Comparison of ENCODE assay signal across 8 mouse cellular contexts in the genomic region with DNA sequence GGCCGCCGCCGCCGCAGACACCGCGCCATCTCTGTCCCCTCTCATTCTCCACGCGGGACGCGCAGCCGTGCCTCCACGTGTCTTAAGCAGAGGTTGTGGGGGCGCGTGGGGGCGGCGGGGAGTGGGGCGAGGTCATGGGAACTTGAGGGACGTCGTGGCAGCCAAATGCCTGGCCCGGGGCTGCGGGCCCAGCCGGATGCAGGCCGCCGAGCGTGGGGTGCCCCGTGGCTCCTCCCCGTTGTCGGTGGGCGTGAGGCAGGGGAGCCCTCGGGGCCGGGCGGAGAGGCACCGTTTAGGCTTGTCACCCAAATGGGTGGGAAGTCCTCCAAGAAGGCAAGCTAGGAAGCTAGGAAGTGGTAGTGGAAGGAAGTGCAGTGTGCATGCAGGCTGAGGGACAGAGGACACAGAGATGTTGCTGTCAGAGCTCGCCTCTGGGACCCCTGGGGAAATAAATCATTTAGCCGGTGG. TPM values are rescaled to one million over a fixed set of nuclear protein-coding genes. Genes with fewer than 3 reads are reported as not detected.
DNase-seq lines count a peak whose midpoint lies in the region; ATAC-seq and TF ChIP-seq lines count a peak whose summit lies in the region.

No protein-coding gene starts in this region.

- no peak for TF ChIP-seq RAD21 in CH12.LX (IDR thresholded peaks at IDR 0.05; ENCODE audit: low read depth, low read length)

- peak overlapping the region; percentile 75 to 90 (median 81) for H3K4me3 ChIP-seq in CH12.LX (replicated peaks in 1 of 3; ENCODE audit: low read depth in 2 of 3, low read length in 2 of 3, poor library complexity in 1 of 3)
- peak overlapping the region; percentile 73 for H3K4me3 ChIP-seq in forebrain, embryonic 13.5 days
- peak overlapping the region; percentile 71 for H3K4me3 ChIP-seq in neural tube, embryonic 14.5 days (ENCODE audit: low read depth, low read length)

- intact Hi-C loops in heart, postnatal 14 days (cut with DNase I), result loop anchor here (5.0 kb wide), 1 partner anchor 40 kb away; no protein-coding TSS in a partner anchor

- TF ChIP-seq POLR2A in CH12.LX (IDR thresholded peaks at IDR 0.05; ENCODE audit: low read depth, low read length), result peak; percentile 20; the same call in 1 of the 2 replicates

- WGBS in forebrain, embryonic 13.5 days, result under 1% methylated on average over 30 of the region's 35 CpGs
- 1% methylated on average over 25 of the region's 35 CpGs for WGBS in neural tube, embryonic 14.5 days

- H3K79me2 ChIP-seq in CH12.LX (replicated peaks; ENCODE audit: control insufficient read depth, extremely low read depth, insufficient read depth, poor library complexity, severe bottlenecking), result no peaks in the 10 kb centered on the region; the same call in 1 of the 2 replicates

- peak overlapping the region; percentile 55 for H3K27ac ChIP-seq in CH12.LX (ENCODE audit: insufficient read depth, low read depth)
- peak overlapping the region; percentile 80 for H3K27ac ChIP-seq in forebrain, embryonic 13.5 days
- peak overlapping the region; percentile 84 for H3K27ac ChIP-seq in neural tube, embryonic 14.5 days (ENCODE audit: low read depth, low read length)

- peaks cover 0 to 13% of the 10 kb centered on the region in 2 experiments; a peak in 2 of 4 replicates for H3K4me1 ChIP-seq in CH12.LX (ENCODE audit: control insufficient read depth in 1 of 2, insufficient read depth in 2 of 2)
- H3K4me1 ChIP-seq in forebrain, embryonic 13.5 days, result peaks cover 8% of the 10 kb centered on the region
- H3K4me1 ChIP-seq in neural tube, embryonic 14.5 days (ENCODE audit: control insufficient read depth, insufficient read depth, low read length), result peaks cover 5% of the 10 kb centered on the region; the same call in 1 of the 2 replicates

- peak; percentile 89 for ATAC-seq in forebrain, embryonic 13.5 days
- ATAC-seq in neural tube, embryonic 14.5 days (ENCODE audit: low read depth), result peak; percentile 85

- no peaks in the 10 kb centered on the region for H3K27me3 ChIP-seq in CH12.LX (replicated peaks)
- H3K27me3 ChIP-seq in forebrain, embryonic 13.5 days, result no peaks in the 10 kb centered on the region
- H3K27me3 ChIP-seq in neural tube, embryonic 14.5 days (ENCODE audit: control insufficient read depth, insufficient read depth, low read length), result no peaks in the 10 kb centered on the region

- in situ Hi-C loops in CH12.LX (cut with MboI; ENCODE audit: low pct_ligation_motif_present, low pct_unique_long_range_greater_than_20kb, low sequenced_read_pairs), result no loop called here

- no peak for TF ChIP-seq CTCF in CH12.LX (conservative IDR thresholded peaks at IDR 0.05 in 1 of 2, IDR thresholded peaks at IDR 0.05 in 1 of 2; ENCODE audit: low read depth in 2 of 2, low read length in 2 of 2)

- TF ChIP-seq EP300 in CH12.LX (IDR thresholded peaks at IDR 0.05; ENCODE audit: low read length), result no peak

- DNase-seq in CH12.LX (ENCODE audit: extremely low read depth), result peak; percentile 52
- peak; percentile 25 for DNase-seq in c-Kit-negative CD71-positive TER-119-positive erythroid progenitor cells, embryonic 14.5 days (ENCODE audit: low read depth, low spot score)
- peak; percentile 66 to 72 for DNase-seq in heart, postnatal 14 days
- DNase-seq in layer of hippocampus, adult 18-20 months (ENCODE audit: low spot score in 2 of 2), result peak; percentile 73 to 75
- peak; percentile 70 to 74 for DNase-seq in lung, adult 18-20 months
- DNase-seq in thymus, postnatal 0 days (ENCODE audit: low spot score), result peak; percentile 84

- no peaks in the 10 kb centered on the region for H3K36me3 ChIP-seq in CH12.LX (replicated peaks in 1 of 2; ENCODE audit: control insufficient read depth in 1 of 2, insufficient read depth in 1 of 2, low read length in 1 of 2)
- no peaks in the 10 kb centered on the region for H3K36me3 ChIP-seq in forebrain, embryonic 13.5 days (ENCODE audit: poor library complexity, severe bottlenecking)
- no peaks in the 10 kb centered on the region for H3K36me3 ChIP-seq in neural tube, embryonic 14.5 days (ENCODE audit: control insufficient read depth, insufficient read depth, low read length)

- dilution Hi-C loops in CH12.LX (cut with MboI; ENCODE audit: extremely low pct_ligation_motif_present, extremely low pct_unique_long_range_greater_than_20kb, low sequenced_read_pairs), result no loop called here

- peak overlapping the region; percentile 74; the same call in 1 of the 2 replicates for H3K4me2 ChIP-seq in CH12.LX (ENCODE audit: insufficient read depth, low read depth, poor library complexity, severe bottlenecking)
- H3K4me2 ChIP-seq in forebrain, embryonic 13.5 days, result peak overlapping the region; percentile 69
- peak overlapping the region; percentile 48 for H3K4me2 ChIP-seq in neural tube, embryonic 14.5 days (ENCODE audit: low read depth, low read length)

- peak overlapping the region; percentile 92 for H3K9ac ChIP-seq in CH12.LX (ENCODE audit: insufficient read depth, low read depth)
- peak overlapping the region; percentile 89 for H3K9ac ChIP-seq in forebrain, embryonic 13.5 days
- H3K9ac ChIP-seq in neural tube, embryonic 14.5 days (replicated peaks; ENCODE audit: low read depth, low read length), result peak overlapping the region; percentile 89

- no peaks in the 10 kb centered on the region for H3K9me3 ChIP-seq in CH12.LX (replicated peaks; ENCODE audit: low read length)
- H3K9me3 ChIP-seq in forebrain, embryonic 13.5 days (replicated peaks), result no peaks in the 10 kb centered on the region
- no peaks in the 10 kb centered on the region for H3K9me3 ChIP-seq in neural tube, embryonic 14.5 days (ENCODE audit: control insufficient read depth, low read length)

TF ChIP-seq in CH12.LX, 34 proteins besides CTCF, POLR2A, EP300 and RAD21 (continues in another document):
- TF ChIP-seq TBP (conservative IDR thresholded peaks at IDR 0.05; ENCODE audit: low read depth, low read length) (no peak), MAZ (IDR thresholded peaks at IDR 0.05; ENCODE audit: low read depth, low read length) (no peak), ZC3H11A (IDR thresholded peaks at IDR 0.05; ENCODE audit: low read depth, low read length) (no peak), KAT2A (IDR thresholded peaks at IDR 0.05; ENCODE audit: insufficient replicate concordance, low read length) (no peak), MAX (IDR thresholded peaks at IDR 0.05; ENCODE audit: low read length) (0 out of 2 replicates have a peak, but pooled peaks have one; percentile 22), ZMIZ1 (IDR thresholded peaks at IDR 0.05; ENCODE audit: low read depth, low read length) (no peak), JUN (IDR thresholded peaks at IDR 0.05; ENCODE audit: insufficient read depth, low read depth, low read length) (no peak), USF2 (conservative IDR thresholded peaks at IDR 0.05; ENCODE audit: low read depth, low read length) (no peak), SMC3 (IDR thresholded peaks at IDR 0.05; ENCODE audit: low read depth, low read length) (no peak), SIN3A (IDR thresholded peaks at IDR 0.05; ENCODE audit: low read length) (no peak), GABPA (IDR thresholded peaks at IDR 0.05; ENCODE audit: insufficient replicate concordance, low read depth, low read length) (no peak), BHLHE40 (IDR thresholded peaks at IDR 0.05; ENCODE audit: low read depth, low read length) (no peak), MAFK (IDR thresholded peaks at IDR 0.05; ENCODE audit: insufficient replicate concordance, low read length) (no peak), MEF2A (IDR thresholded peaks at IDR 0.05; ENCODE audit: borderline replicate concordance, low read depth, low read length) (0 out of 2 replicates have a peak, but pooled peaks have one; percentile 2), TCF12 (IDR thresholded peaks at IDR 0.05; ENCODE audit: low read depth, low read length) (peak; percentile 46), ETS1 (conservative IDR thresholded peaks at IDR 0.05; ENCODE audit: low read depth, low read length) (no peak), JUND (conservative IDR thresholded peaks at IDR 0.05; ENCODE audit: low read depth, low read length) (no peak), PAX5 (IDR thresholded peaks at IDR 0.05; ENCODE audit: low read length) (no peak), POLR2AphosphoS2 (IDR thresholded peaks at IDR 0.05; ENCODE audit: low read depth, low read length) (no peak), MXI1 (IDR thresholded peaks at IDR 0.05; ENCODE audit: low read depth, low read length) (peak; percentile 15; the same call in 1 of the 2 replicates), CHD2 (IDR thresholded peaks at IDR 0.05; ENCODE audit: low read length) (peak; percentile 7; the same call in 1 of the 2 replicates), NRF1 (IDR thresholded peaks at IDR 0.05; ENCODE audit: low read depth, low read length) (no peak), MYC (IDR thresholded peaks at IDR 0.05; ENCODE audit: low read depth, low read length) (no peak), E2F4 (IDR thresholded peaks at IDR 0.05; ENCODE audit: insufficient replicate concordance, low read depth, low read length) (no peak), USF1 (IDR thresholded peaks at IDR 0.05; ENCODE audit: low read depth, low read length) (no peak), IRF4 (IDR thresholded peaks at IDR 0.05; ENCODE audit: low read depth, low read length) (no peak), NELFE (IDR thresholded peaks at IDR 0.05; ENCODE audit: low read depth, low read length) (peak; percentile 40; the same call in 1 of the 2 replicates)

RNA-seq across cellular contexts. Expression of gene Supt3, which starts 0.4 kb away (rescaled TPM):
- total RNA-seq in CH12.LX (2012; rRNA removed), result 9.1 and 13.1 TPM in 2 replicates
- 7.5 and 8.3 TPM in 2 replicates for total RNA-seq in CH12.LX (2014; rRNA removed)
- 20.7 and 22.7 TPM in 2 replicates for polyA plus RNA-seq in CH12.LX (2012; ENCODE audit: insufficient read length, low read depth)
- 20.0 and 21.0 TPM in 2 replicates for polyA plus RNA-seq in forebrain, embryonic 13.5 days (2015; fragmentation: Nextera tagmentation; extraction: Ambion mirVana)
- 10 to 100 TPM; 10.7 to 11.1 TPM for total RNA-seq in heart, postnatal 14 days (2021)
- 10 to 100 TPM; 16.3 TPM for total RNA-seq in layer of hippocampus, adult 18-20 months (2021)
- 24.3 and 27.5 TPM in 2 replicates for polyA plus RNA-seq in neural tube, embryonic 14.5 days (2014; fragmentation: Nextera tagmentation; extraction: Ambion mirVana)
- 17.3 and 22.2 TPM in 2 replicates for polyA plus RNA-seq in thymus, postnatal 0 days (2015; fragmentation: Nextera tagmentation; extraction: Ambion mirVana)

RNA-seq across cellular contexts. Expression of gene Runx2, which starts 37.2 kb away (rescaled TPM):
- total RNA-seq in CH12.LX (2012; rRNA removed) (0.55 and 1.1 TPM in 2 replicates), CH12.LX (2014; rRNA removed) (0.41 and 1.4 TPM in 2 replicates)
- 0.37 and 0.70 TPM in 2 replicates for polyA plus RNA-seq in CH12.LX (2012; ENCODE audit: insufficient read length, low read depth)
- 0.18 and 0.73 TPM in 2 replicates for polyA plus RNA-seq in forebrain, embryonic 13.5 days (2015; fragmentation: Nextera tagmentation; extraction: Ambion mirVana)
- under 1 TPM; 0.45 to 0.71 TPM for total RNA-seq in heart, postnatal 14 days (2021)
- total RNA-seq in layer of hippocampus, adult 18-20 months (2021), result 10 to 100 TPM; 15.4 TPM
- 0.44 and 0.64 TPM in 2 replicates for polyA plus RNA-seq in neural tube, embryonic 14.5 days (2014; fragmentation: Nextera tagmentation; extraction: Ambion mirVana)
- polyA plus RNA-seq in thymus, postnatal 0 days (2015; fragmentation: Nextera tagmentation; extraction: Ambion mirVana), result 1.1 TPM in 2 replicates

Comparison
In these comparisons a context has a peak if more than half of its experiments do, and no peak if none do; other contexts are left out.
1. Peak in every context shown above with its lines: DNase-seq, ATAC-seq, H3K4me3 ChIP-seq and H3K27ac ChIP-seq.
2. DNase-seq: peak in every context shown above with its lines; median percentile 84 in thymus, postnatal 0 days; 74 in layer of hippocampus, adult 18-20 months; 72 in lung, adult 18-20 months; 69 in heart, postnatal 14 days; 52 in CH12.LX; 25 in c-Kit-negative CD71-positive TER-119-positive erythroid progenitor cells, embryonic 14.5 days.